Mouse (Mus musculus): Measurements from ENCODE around the gene Casp8. TPM values are rescaled to one million over a fixed set of nuclear protein-coding genes. Genes with fewer than 3 reads are reported as not detected.
"Not testable (repeated sequence)": the region's sequence is repeated elsewhere in the genome, so short reads cannot be mapped to it uniquely, and the experiment has no call there.

Gene Casp8
- polyA plus RNA-seq, 1 experiment from 2014 or later, result 28.0 TPM

GRCm38 (mm10) chr1:58806651-58807050 lies 11.5 kb downstream of the Casp8 start:
- no peak overlapping the region for H3K4me3 ChIP-seq (replicated peaks; ENCODE audit: low read depth, low read length)
- DNase-seq (ENCODE audit: low spot score) (no peak), ATAC-seq (replicated peaks; ENCODE audit: low FRiP score, low read depth) (no peak)
- no peak overlapping the region for H3K27ac ChIP-seq
- no peaks in the 10 kb centered on the region for H3K4me1 ChIP-seq (replicated peaks; ENCODE audit: insufficient read depth, low read length)
- H3K9ac ChIP-seq (ENCODE audit: low read depth, low read length), result no peak overlapping the region
- H3K4me2 ChIP-seq (ENCODE audit: low read length), result no peak overlapping the region
- no peaks in the 10 kb centered on the region for H3K9me3 ChIP-seq (replicated peaks; ENCODE audit: low read length)
- H3K36me3 ChIP-seq (ENCODE audit: insufficient read depth, low read length), result no peaks in the 10 kb centered on the region
- WGBS, result 68% methylated on average over 3 of the region's 3 CpGs
- TF ChIP-seq CTCF (IDR thresholded peaks at IDR 0.05; ENCODE audit: low read depth), result no peak
- no peaks in the 10 kb centered on the region for H3K27me3 ChIP-seq (ENCODE audit: insufficient read depth, low read length)

GRCm38 (mm10) chr1:58826319-58826718 lies 31.1 kb downstream of the Casp8 start:
- ATAC-seq (replicated peaks; ENCODE audit: low FRiP score, low read depth), result no peak
- no peak for DNase-seq (ENCODE audit: low spot score)
- Histone ChIP-seq H3K27ac (no peak overlapping the region), H3K4me1 (replicated peaks; ENCODE audit: insufficient read depth, low read length) (no peaks in the 10 kb centered on the region), H3K4me3 (replicated peaks; ENCODE audit: low read depth, low read length) (no peak overlapping the region), H3K9ac (ENCODE audit: low read depth, low read length) (no peak overlapping the region), H3K9me3 (replicated peaks; ENCODE audit: low read length) (no peaks in the 10 kb centered on the region), H3K36me3 (ENCODE audit: insufficient read depth, low read length) (peaks cover 29% of the 10 kb centered on the region), H3K27me3 (ENCODE audit: insufficient read depth, low read length) (no peaks in the 10 kb centered on the region), H3K4me2 (ENCODE audit: low read length) (no peak overlapping the region)
- WGBS, result 81% methylated on average over 3 of the region's 3 CpGs
- no peak for TF ChIP-seq CTCF (IDR thresholded peaks at IDR 0.05; ENCODE audit: low read depth)

- Histone ChIP-seq H3K27me3 (ENCODE audit: insufficient read depth, low read length) (no peaks in the 10 kb centered on the region), H3K4me2 (ENCODE audit: low read length) (no peak overlapping the region), H3K27ac (no peak overlapping the region), H3K36me3 (ENCODE audit: insufficient read depth, low read length) (peaks cover 29% of the 10 kb centered on the region), H3K4me1 (replicated peaks; ENCODE audit: insufficient read depth, low read length) (no peaks in the 10 kb centered on the region), H3K9me3 (replicated peaks; ENCODE audit: low read length) (no peaks in the 10 kb centered on the region), H3K9ac (ENCODE audit: low read depth, low read length) (no peak overlapping the region), H3K4me3 (replicated peaks; ENCODE audit: low read depth, low read length) (no peak overlapping the region)
- no peak for TF ChIP-seq CTCF (IDR thresholded peaks at IDR 0.05; ENCODE audit: low read depth)
- ATAC-seq (replicated peaks; ENCODE audit: low FRiP score, low read depth) (no peak), DNase-seq (ENCODE audit: low spot score) (no peak)
- WGBS, result 94% methylated on average over 5 of the region's 5 CpGs
These were observed 35.6 kb downstream of the Casp8 start for GRCm38 (mm10) chr1:58830741-58831140.

- Histone ChIP-seq H3K9me3 (replicated peaks; ENCODE audit: low read length) (no peaks in the 10 kb centered on the region), H3K9ac (ENCODE audit: low read depth, low read length) (no peak overlapping the region), H3K4me2 (ENCODE audit: low read length) (no peak overlapping the region), H3K4me1 (replicated peaks; ENCODE audit: insufficient read depth, low read length) (no peaks in the 10 kb centered on the region), H3K27me3 (ENCODE audit: insufficient read depth, low read length) (no peaks in the 10 kb centered on the region), H3K27ac (no peak overlapping the region), H3K4me3 (replicated peaks; ENCODE audit: low read depth, low read length) (no peak overlapping the region), H3K36me3 (ENCODE audit: insufficient read depth, low read length) (peaks cover 29% of the 10 kb centered on the region)
- no peak for DNase-seq (ENCODE audit: low spot score)
- ATAC-seq (replicated peaks; ENCODE audit: low FRiP score, low read depth), result no peak
- no peak for TF ChIP-seq CTCF (IDR thresholded peaks at IDR 0.05; ENCODE audit: low read depth)
- WGBS, result 76% methylated on average over 2 of the region's 2 CpGs
These were observed 37.0 kb downstream of the Casp8 start for GRCm38 (mm10) chr1:58832198-58832597.

GRCm38 (mm10) chr1:58856811-58857210 lies 61.6 kb downstream of the Casp8 start:
- H3K9ac ChIP-seq (ENCODE audit: low read depth, low read length); H3K27me3 ChIP-seq (ENCODE audit: insufficient read depth, low read length); ATAC-seq (replicated peaks; ENCODE audit: low FRiP score, low read depth); H3K4me3 ChIP-seq (replicated peaks; ENCODE audit: low read depth, low read length); DNase-seq (ENCODE audit: low spot score); H3K4me1 ChIP-seq (replicated peaks; ENCODE audit: insufficient read depth, low read length); H3K9me3 ChIP-seq (replicated peaks; ENCODE audit: low read length); H3K27ac ChIP-seq; H3K36me3 ChIP-seq (ENCODE audit: insufficient read depth, low read length); H3K4me2 ChIP-seq (ENCODE audit: low read length): not testable (repeated sequence)
- WGBS, result 76% methylated on average over 3 of the region's 3 CpGs

GRCm38 (mm10) chr1:58859131-58859530 lies 64.0 kb downstream of the Casp8 start:
- not testable (repeated sequence) for H3K9ac ChIP-seq (ENCODE audit: low read depth, low read length); H3K4me2 ChIP-seq (ENCODE audit: low read length); H3K27me3 ChIP-seq (ENCODE audit: insufficient read depth, low read length); H3K4me1 ChIP-seq (replicated peaks; ENCODE audit: insufficient read depth, low read length); H3K27ac ChIP-seq; H3K9me3 ChIP-seq (replicated peaks; ENCODE audit: low read length); ATAC-seq (replicated peaks; ENCODE audit: low FRiP score, low read depth); H3K4me3 ChIP-seq (replicated peaks; ENCODE audit: low read depth, low read length); H3K36me3 ChIP-seq (ENCODE audit: insufficient read depth, low read length)
- WGBS, result 59% methylated on average over 4 of the region's 4 CpGs
- peak; percentile 24 for DNase-seq (ENCODE audit: low spot score)

- H3K9ac ChIP-seq (ENCODE audit: low read depth, low read length); H3K4me2 ChIP-seq (ENCODE audit: low read length); H3K27me3 ChIP-seq (ENCODE audit: insufficient read depth, low read length); H3K4me3 ChIP-seq (replicated peaks; ENCODE audit: low read depth, low read length); H3K36me3 ChIP-seq (ENCODE audit: insufficient read depth, low read length); H3K4me1 ChIP-seq (replicated peaks; ENCODE audit: insufficient read depth, low read length); ATAC-seq (replicated peaks; ENCODE audit: low FRiP score, low read depth); H3K27ac ChIP-seq; H3K9me3 ChIP-seq (replicated peaks; ENCODE audit: low read length): not testable (repeated sequence)
- DNase-seq (ENCODE audit: low spot score), result peak; percentile 15
- 62% methylated on average over 13 of the region's 13 CpGs for WGBS
These were observed 64.7 kb downstream of the Casp8 start for GRCm38 (mm10) chr1:58859738-58860365.

GRCm38 (mm10) chr1:58860586-58860985 lies 65.4 kb downstream of the Casp8 start:
- not testable (repeated sequence) for DNase-seq (ENCODE audit: low spot score); H3K36me3 ChIP-seq (ENCODE audit: insufficient read depth, low read length); H3K9ac ChIP-seq (ENCODE audit: low read depth, low read length); H3K27ac ChIP-seq; H3K27me3 ChIP-seq (ENCODE audit: insufficient read depth, low read length); H3K4me2 ChIP-seq (ENCODE audit: low read length); ATAC-seq (replicated peaks; ENCODE audit: low FRiP score, low read depth); H3K4me3 ChIP-seq (replicated peaks; ENCODE audit: low read depth, low read length); H3K4me1 ChIP-seq (replicated peaks; ENCODE audit: insufficient read depth, low read length); H3K9me3 ChIP-seq (replicated peaks; ENCODE audit: low read length)
- 72% methylated on average over 3 of the region's 3 CpGs for WGBS

GRCm38 (mm10) chr1:58876500-58876899 lies 81.3 kb downstream of the Casp8 start:
- H3K36me3 ChIP-seq (ENCODE audit: insufficient read depth, low read length); ATAC-seq (replicated peaks; ENCODE audit: low FRiP score, low read depth); H3K27me3 ChIP-seq (ENCODE audit: insufficient read depth, low read length); H3K27ac ChIP-seq; H3K9ac ChIP-seq (ENCODE audit: low read depth, low read length); H3K4me3 ChIP-seq (replicated peaks; ENCODE audit: low read depth, low read length); H3K4me1 ChIP-seq (replicated peaks; ENCODE audit: insufficient read depth, low read length); DNase-seq (ENCODE audit: low spot score); H3K9me3 ChIP-seq (replicated peaks; ENCODE audit: low read length); H3K4me2 ChIP-seq (ENCODE audit: low read length): not testable (repeated sequence)
- WGBS, result 91% methylated on average over 4 of the region's 4 CpGs
